Mouse (Mus musculus): ENCODE results near the gene Fgf22.

The Fgf22 gene

DNA sequence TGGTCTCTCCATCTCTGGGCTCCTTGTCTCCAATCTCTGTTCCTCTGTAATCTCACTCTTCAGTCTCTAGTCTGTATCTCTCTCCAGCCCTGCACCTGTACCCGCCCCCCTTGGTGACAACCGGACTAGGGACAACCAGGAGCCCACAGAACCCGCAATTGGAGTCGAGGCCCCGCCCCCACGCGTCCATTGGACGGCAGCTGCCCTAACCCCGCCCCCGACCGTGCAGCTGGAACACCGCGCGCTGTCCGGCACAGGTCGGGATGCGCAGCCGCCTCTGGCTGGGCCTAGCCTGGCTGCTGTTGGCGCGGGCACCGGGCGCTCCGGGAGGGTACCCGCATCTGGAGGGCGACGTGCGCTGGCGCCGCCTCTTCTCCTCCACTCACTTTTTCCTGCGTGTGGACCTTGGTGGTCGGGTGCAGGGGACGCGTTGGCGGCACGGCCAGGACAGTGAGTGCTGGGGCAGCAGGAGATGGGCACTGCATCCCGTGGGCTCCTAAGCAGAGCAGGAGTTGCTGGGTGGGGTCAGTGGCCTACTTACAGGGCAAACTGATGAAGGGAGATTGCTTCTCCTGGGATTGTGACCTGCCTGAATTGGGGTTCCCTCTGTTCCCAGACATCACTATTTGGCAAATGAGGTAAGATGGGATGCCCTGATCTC lies at the start of gene Fgf22:
Gene Fgf22, plus strand, starts transcription at position 221 of the 661 bp plus-strand sequence.
- no peak for DNase-seq (ENCODE audit: low read depth, low spot score)

DNA sequence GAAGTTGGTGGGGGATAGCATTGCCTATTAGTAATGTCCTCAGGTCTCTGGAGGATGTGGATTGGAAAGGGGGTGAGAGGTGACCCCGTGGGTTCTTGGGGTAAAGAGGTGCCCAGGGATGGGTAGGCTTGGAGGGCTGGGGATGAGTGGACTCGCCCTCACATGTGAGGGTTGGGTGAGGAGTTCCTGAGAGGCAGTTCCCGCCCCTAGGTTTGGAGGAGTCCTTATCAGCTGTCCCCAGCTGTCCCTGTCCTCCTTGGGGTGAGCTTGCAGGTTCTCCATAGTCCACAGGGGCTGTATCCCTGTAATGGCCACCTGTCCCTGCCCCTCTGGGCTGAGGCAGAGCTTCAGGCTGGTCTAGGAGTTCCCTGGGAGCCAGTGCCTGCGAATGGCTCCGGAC lies 48.9 kb upstream of the Fgf22 start:
- DNase-seq (ENCODE audit: low read depth, low spot score), result peak; percentile 86

DNA sequence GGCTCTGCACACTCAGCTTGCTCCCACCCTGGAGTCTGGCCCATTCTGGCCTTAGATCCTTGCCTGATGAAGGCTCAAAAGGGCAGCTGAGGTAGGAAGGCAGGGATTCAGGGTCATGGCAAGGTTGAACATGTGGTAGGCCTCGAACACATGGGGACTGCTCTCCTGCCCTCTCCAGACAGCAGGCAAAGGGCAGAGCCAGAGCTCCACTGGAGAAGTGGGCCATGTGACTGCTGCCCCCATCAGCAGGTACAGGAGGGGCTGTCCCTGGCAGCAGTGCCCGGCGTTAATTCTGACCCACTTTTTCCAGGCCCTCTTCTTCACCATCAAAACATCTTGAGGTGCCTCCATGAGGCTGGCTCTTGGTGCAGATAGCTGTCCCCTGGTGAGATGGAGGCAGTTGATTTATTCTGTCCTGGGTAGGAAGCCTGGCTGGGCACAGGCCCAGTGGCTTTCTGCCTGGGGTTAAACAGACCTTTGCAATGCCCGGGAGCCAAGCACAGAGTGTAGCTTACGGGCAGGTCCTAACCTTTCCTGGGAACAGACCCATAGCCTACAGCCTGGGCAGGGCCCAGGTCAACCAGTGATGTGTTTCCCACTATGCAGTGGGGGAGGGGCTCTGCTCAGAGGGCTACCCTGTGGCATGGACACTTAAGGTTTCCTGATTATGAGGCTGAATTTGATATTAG lies 48.3 kb upstream of the Fgf22 start:
- DNase-seq (ENCODE audit: low read depth, low spot score), result no peak

DNA sequence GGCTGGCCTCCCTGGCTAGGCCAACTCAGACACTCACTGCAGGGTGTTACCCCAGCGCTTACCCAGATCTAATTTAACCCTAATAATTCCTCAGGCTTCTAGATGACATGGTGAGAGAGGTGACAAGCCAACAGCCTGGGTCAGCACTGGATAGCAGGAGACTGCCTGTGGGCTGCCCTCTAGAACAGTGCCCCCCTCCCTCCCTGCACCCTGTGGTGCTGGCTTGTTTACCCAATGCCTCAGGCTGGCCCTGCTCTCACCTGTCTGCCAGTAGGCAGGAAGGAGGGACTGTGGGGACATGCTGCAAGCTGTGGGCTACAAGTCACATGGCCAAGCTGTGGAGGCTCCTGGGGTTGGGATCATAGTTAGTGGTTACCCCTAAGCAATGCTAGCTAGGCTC lies 47.7 kb upstream of the Fgf22 start:
- no peak for DNase-seq (ENCODE audit: low read depth, low spot score)

DNA sequence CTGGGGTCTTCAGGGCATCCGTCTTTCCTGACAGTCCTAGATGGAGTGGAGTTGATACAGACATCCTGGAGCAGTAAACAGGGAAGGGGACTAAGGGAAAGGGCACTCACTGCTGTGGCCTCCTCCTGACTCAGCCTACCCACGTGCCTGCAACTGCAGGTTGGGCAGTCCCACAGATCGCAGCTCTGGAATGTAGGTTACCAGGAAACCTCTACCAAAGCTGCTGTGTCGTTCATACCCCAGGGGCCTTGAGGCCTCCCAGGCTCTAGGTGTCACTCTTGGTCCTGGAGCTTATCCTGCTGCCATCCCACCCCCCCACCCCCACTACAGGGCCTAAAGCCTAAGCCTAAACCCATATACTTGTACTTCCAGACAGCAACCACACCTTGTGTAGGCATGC lies 47.1 kb upstream of the Fgf22 start:
- no peak for DNase-seq (ENCODE audit: low read depth, low spot score)

DNA sequence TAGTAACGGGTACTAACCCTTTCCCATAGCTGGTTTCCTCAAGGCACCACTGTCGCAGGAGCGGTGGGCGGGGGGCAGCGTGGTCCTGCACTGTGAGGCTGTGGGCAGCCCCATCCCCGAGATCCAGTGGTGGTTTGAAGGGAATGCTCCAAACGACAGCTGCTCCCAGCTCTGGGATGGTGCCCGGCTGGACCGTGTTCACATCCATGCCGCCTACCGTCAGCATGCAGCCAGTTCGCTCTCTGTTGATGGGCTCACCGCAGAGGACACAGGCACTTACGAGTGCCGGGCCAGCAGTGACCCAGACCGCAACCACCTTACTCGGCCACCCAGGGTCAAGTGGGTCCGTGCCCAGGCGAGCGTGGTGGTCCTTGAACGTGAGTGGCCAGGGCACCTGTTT lies 46.2 kb upstream of the Fgf22 start:
- no peak for DNase-seq (ENCODE audit: low read depth, low spot score)

DNA sequence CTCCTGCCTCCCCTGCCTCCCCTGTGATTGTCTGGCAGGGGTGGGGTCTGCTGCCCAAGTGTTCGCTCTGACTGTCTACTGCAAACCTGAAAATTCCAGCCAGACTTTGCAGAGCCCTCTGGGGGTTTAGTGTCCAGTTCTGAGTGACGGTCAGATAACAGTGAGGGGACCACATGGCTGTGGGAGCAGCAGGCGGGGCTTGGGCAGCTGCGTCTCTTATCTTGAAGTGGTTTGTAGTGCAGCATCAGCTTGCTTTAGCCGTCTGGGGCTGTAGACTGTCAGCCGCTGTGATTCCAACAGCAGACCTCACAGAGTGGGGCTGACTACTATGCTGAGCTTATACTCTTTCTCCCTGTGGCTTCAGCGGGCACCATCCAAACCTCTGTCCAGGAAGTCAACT lies 45.6 kb upstream of the Fgf22 start:
- no peak for DNase-seq (ENCODE audit: low read depth, low spot score)

DNA sequence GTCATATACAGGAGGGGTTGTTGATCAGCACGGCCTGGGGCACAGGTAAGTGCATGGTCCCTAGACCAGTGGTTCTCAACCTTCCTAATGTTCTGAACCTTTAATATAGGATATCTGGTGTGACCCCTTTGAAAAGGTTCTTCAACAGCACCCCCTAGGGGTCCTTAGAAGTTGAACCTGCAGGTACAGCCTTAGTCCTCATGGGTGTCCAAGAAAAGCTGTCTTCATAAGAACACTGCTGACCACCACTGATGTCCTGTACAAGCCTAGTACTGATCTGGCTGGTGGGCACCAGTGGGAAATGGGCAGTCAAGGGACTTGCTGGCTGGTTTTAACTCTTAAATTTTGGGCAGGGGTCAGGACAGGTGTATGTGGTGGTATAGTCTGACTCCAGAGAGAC lies 42.8 kb upstream of the Fgf22 start:
- peak; percentile 57 for DNase-seq (ENCODE audit: low read depth, low spot score)

DNA sequence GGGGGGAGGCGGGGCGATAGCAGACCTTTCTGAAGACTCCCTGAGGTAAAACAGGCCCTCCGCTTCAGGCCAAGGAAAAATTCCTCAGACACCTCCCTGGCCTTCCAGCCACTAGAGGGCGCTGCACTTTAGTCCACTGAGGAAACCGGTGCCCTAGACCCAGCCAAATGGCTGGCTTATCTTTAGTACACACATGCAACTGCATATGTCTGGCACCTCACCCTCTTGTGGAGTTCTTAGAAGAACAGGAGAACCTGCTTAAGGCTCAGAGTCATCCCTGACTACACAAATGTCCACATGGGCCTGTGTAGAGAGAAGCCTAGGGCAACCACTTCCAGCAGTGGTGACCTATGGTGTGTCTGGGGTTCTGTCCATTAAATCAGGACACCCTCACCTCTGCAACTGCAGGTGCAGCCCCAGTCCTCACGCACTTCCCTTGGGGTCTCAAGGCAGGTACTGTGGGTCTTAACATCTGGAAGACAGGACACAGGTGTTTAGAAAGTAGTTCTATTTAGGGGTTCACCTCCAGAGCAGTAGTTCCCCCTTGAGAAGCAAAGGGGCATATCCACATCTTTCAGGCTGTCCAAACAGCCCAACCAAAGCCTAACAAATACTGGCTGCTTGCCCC lies 42.3 kb upstream of the Fgf22 start:
- DNase-seq (ENCODE audit: low read depth, low spot score), result peak; percentile 98

DNA sequence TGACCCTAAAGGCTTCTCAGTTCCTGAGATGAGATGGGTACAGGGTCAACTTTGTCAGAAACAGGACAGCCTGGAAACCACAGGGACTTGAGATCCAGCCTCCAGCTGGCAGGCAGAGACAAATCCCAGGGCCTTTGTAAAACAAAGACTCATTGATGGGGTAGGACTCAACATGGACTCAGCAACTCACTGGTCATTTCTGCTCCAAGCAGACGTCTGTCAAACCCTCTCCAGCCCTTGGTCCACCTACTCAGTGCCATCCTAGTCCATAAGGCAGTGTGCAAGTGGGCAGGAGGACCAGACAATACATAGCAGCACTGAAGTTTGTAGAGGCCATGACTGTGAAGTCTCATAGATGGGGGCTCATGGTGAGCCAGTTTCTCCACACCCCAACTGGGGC lies 41.7 kb upstream of the Fgf22 start:
- DNase-seq (ENCODE audit: low read depth, low spot score), result no peak

DNA sequence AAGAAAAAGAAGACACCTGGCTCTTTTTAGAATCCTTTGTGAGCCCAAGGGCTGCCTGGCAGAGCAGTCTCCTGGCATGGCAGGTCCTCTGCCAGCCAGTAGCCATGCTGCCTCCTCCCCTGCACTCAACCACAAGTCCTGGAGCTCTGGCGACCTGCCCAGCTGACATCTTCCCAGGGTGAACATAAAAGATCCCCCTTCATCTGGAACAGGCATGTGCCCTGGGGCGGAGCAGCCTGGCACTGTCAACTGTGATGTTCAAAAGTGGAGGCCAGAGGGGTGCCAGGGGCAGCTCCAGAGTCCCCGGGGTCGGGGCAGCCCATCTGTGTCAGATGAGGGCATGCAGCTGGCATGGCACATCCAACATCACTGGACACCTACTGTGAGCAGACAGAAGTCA lies 39.9 kb upstream of the Fgf22 start:
- DNase-seq (ENCODE audit: low read depth, low spot score), result no peak

DNA sequence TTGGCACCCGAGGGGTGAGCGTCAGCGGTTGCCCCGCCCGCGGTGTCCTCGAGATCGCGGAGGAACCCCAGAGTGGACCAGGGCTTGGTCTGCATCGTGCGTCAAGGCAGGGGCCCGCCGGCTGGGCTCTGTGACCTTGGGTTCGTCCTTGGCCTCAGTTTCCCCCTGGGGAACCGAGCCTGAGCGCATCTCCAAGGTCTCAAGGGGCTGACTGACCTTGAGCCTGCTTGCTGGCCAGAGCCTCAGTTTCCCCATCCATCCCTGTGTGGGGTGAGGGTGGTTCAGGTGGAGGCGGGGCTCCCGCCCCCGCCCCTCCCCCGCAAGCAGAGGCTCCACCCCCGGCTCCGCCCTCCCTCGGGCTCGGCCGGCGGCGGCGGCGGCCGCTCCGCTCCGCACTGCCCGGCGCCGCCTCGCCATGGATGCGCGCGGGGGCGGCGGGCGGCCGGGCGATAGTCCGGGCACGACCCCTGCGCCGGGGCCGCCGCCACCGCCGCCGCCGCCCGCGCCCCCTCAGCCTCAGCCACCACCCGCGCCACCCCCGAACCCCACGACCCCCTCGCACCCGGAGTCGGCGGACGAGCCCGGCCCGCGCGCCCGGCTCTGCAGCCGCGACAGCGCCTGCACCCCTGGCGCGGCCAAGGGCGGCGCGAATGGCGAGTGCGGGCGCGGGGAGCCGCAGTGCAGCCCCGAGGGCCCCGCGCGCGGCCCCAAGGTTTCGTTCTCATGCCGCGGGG lies 38.5 kb upstream of the Fgf22 start, which contains the start of gene Hcn2:
Gene Hcn2, plus strand, starts transcription at position 381 of the 734 bp plus-strand sequence.
- no peak for DNase-seq (ENCODE audit: low read depth, low spot score)

DNA sequence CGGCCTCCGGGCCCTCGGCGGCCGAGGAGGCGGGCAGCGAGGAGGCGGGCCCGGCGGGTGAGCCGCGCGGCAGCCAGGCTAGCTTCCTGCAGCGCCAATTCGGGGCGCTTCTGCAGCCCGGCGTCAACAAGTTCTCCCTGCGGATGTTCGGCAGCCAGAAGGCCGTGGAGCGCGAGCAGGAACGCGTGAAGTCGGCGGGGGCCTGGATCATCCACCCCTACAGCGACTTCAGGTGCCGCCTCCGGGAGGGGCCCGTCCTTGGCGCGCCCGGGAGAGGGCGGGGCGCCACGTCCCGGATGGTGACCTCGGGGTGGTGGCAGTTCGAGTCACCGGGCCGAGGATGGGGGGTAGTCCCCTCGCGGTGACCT lies 37.9 kb upstream of the Fgf22 start:
- no peak for DNase-seq (ENCODE audit: low read depth, low spot score)

DNA sequence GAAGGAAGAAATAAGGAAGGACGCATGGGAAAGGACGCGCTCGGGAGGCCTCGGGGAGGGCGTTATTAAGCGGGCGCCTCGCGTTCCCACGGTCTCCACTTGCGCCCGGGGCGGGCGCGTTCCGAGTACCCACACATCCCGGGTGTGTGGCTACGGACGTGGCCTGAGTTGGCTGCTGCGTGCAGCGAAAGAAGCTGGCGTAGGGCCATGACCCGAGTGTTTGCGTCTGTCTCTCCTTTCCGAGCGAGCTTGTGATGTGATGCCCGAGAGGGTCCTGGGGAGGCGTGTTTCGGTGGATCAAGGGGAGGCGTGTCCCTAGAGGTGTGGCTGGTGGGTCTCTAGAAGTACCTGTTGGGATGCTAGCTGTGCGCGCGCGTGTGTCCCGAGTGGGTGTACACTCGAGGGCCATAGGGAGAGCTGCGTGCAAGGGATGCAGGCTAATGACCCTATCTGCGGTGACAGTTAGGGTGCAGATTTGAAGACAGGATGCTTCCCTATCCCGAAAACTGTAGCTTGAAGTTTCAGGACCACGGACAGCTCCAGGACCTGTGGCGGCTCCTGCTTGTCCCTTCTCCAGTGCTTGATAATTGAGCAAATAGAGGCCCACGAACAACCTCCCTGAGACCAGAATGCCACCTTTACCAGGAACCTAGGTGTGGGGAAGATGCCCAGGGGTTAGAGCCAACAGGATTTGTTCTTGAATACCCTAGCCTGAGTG lies 37.1 kb upstream of the Fgf22 start:
- peak; percentile 48 for DNase-seq (ENCODE audit: low read depth, low spot score)

DNA sequence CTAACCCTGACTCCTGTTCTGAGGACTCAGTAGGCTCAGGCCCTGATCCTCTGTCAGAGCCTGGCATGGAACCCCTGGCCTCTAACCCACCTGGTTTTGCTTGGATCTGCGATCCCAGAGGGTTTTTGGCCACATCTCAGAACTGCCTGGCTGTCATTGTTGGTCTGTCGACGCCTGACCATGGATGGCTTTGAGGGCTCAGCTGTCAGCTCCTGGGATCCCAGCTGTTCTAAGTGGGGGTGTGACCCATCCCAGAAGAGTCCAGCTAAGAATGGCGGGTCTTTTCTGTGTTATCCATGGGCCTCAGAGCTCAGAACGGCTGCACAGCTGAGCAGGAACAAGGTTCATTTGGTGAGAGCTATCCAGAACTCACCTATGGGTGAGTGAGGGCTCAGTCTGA lies 33.8 kb upstream of the Fgf22 start:
- no peak for DNase-seq (ENCODE audit: low read depth, low spot score)

DNA sequence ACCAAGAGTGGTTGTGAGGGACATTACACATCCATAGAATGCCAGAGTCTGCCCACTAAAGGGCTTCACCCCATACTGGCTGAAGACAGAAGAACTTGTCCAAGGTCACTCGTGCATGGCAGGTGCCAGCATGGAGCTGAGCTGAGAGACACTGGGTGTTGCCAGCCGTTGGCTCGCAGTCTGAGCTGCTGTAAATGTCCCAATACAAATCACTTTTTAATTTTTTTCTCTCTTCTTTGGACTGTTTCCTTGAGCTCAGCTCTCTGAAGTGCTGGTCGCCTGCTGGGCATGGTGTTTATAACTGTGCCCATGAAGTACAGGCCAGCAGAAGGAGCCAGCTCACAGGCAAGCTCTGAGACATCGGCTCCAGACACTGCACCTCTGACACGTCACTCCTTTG lies 31.8 kb upstream of the Fgf22 start:
- no peak for DNase-seq (ENCODE audit: low read depth, low spot score)

DNA sequence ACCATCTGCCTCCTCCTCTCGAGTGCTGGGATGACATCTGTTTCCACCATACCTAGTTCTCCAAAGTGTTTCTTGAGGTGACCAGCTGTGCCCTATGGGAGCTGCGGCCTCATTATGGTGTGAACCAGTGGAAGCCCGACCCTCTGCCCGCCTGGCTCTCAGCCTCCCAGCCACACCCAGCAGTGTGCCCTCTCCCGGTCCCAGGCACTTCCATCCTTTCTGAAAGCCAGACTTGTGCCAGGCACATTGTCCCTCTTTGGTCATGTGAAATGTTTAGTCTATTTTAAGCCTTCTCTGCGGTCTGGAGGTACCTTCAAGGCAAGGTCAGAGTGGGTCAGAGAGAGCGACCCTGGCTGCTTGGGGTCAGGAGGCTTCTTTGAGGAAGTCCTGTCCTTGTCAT lies 31.2 kb upstream of the Fgf22 start:
- DNase-seq (ENCODE audit: low read depth, low spot score), result no peak

DNA sequence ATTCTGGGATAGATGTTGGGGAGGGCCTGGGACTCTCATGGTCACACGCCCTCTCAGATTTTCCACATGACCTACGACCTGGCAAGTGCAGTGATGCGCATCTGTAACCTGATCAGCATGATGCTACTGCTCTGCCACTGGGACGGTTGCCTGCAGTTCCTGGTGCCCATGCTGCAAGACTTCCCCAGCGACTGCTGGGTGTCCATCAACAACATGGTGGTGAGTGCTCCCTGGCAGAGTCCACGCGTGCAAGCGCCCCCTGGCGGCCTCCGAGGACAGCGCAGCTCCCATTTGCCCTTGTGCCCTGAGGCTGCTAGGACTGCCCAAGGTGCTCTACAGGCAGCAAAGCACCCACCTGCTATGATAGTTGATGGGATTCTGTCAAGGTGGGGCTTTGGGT lies 28.8 kb upstream of the Fgf22 start:
- DNase-seq (ENCODE audit: low read depth, low spot score), result peak; percentile 58

DNA sequence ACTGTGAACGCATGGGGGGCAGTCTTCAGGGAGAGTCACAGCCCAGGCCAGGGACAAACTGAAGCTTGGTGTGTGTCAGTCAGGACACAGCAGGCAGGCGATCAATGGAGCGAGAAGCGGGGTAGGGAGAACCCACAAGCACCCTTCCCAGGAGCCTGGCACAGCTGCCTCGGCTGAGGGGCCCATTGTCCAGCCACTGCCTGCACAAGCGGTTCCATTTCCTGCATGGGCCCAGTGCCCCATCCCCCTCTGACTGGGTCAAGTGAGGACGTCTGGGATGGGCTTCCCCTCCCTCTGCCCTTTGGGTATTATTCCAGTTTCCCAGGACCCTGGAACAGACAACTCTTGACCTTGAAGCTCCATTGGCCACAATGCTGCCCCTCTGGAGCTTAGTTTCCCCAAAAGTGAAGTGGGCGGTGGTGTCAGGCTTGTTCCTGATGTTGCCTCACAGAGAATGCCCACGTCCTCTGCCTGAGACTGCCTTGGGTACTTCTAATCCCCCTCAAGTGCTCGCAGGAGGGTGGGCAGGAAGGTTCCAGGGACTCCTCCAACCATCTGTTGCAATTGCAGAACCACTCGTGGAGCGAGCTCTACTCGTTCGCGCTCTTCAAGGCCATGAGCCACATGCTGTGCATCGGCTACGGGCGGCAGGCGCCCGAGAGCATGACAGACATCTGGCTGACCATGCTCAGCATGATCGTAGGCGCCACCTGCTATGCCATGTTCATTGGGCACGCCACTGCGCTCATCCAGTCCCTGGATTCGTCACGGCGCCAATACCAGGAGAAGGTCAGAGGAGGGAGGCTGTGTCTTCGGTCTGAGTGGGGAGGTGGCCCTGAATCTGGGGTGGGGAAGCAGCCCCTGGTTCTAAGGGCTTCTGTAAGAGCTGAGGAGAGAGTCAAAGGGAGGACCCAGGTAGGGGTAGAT lies 26.3 kb upstream of the Fgf22 start:
- DNase-seq (ENCODE audit: low read depth, low spot score), result no peak

DNA sequence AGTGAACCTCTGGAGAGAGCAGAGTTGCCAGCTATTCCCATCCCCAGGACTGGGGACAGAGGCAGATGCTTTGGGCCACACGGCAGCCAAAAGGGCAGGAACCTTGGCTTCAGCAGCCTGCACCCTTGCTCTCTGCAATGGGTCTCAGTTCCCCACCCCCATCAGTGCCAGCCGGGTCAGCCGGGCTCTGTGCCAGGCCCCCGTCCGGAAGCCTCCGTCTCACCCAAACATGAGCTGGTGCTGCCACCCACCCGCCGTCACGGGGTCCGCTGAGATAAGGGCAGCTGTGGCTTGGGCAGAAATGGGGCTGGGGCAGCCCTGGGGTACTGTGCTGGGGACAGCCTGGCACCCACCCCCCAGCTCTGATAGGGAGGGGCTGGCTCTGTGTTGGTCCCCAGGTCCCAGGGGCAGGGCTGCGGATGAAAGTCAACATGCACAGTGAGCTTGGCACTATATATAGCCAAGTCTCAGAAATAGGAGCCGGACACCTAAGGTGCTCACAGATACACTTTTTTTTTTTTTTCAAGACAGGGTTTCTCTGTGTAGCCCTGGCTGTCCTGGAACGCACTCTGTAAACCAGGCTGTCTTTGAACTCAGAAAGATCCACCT lies 25.4 kb upstream of the Fgf22 start:
- DNase-seq (ENCODE audit: low read depth, low spot score), result no peak

Measured in c-Kit-negative CD71-positive TER-119-positive erythroid progenitor cells, embryonic 14.5 days (primary cell).